Mouse (Mus musculus) forelimb bud, embryonic 11.5 days (tissue): ENCODE results near the gene BC048679.

Source experiments
- DNase-seq: peaks from one replicate; pipeline ENCODE4 v3.0.0-alpha.2; 2012; ENCODE audit warnings: low read depth, low spot score

Gene BC048679

GRCm38 (mm10) chr7:81476833-81477232, 21.2 kb downstream of the BC048679 start:
- DNase-seq: no peak

- DNase-seq: no peak
Observed at GRCm38 (mm10) chr7:81475221-81475620, 22.9 kb downstream of the BC048679 start.

GRCm38 (mm10) chr7:81464906-81465450, 33.1 kb downstream of the BC048679 start:
- no peak for DNase-seq

GRCm38 (mm10) chr7:81464116-81464515, 34.0 kb downstream of the BC048679 start:
- DNase-seq: peak; percentile 69

GRCm38 (mm10) chr7:81462815-81463214, 35.3 kb downstream of the BC048679 start:
- DNase-seq: no peak

- DNase-seq: peak; percentile 43
Observed at GRCm38 (mm10) chr7:81455155-81455651, 42.9 kb downstream of the BC048679 start, which contains the start of gene Cpeb1. Cpeb1 (minus strand) TSS chr7:81455465.

GRCm38 (mm10) chr7:81454331-81455039, 43.6 kb downstream of the BC048679 start:
- DNase-seq: no peak

- no peak for DNase-seq
Observed at GRCm38 (mm10) chr7:81453443-81454274, 44.4 kb downstream of the BC048679 start.

- DNase-seq: peak; percentile 25
Observed at GRCm38 (mm10) chr7:81452971-81453441, 45.1 kb downstream of the BC048679 start.
